Mouse (Mus musculus): ENCODE measurements at regions not wholly inside any gene's neighbourhood (a gene's known extent, or its start where the extent isn't known, plus 50 kb on each side); places are given as distances from the start of the nearest gene placed in this dataset.

DNA sequence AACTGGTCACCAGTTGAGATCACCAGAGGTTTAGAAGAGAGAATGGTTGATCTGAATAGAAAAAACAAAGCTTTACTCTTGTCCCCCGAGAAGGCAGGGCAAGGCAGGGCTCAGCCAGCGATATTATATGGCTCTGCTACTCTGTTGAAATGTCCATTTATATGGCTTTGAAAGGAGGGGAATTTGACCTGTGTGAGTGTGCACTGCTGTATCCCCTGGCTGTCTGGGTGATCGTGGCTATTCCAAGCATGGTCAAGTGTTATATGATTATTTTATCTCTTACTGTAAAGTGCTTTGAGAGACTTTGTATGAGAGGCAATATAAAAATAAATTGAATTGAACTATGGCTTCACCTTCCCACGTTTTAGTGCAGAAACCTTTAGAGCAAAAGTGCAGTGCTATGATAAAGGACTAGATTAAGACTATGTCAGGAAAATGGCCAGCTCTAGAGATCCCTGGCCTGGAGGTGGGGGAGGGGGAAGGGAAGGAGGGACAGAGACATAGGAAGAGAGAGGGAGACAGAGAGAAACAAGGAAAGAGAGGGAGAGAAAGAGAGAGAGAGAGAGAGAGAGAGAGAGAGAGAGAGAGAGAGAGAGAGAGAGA, 402.5 kb upstream of the Zeb2 start:
- TF ChIP-seq POLR2A (IDR thresholded peaks at IDR 0.05; ENCODE audit: borderline replicate concordance, low read depth, low read length) = no peak
- TF ChIP-seq CTCF (IDR thresholded peaks at IDR 0.05; ENCODE audit: low read depth, low read length) = no peak
- H3K4me1 ChIP-seq (ENCODE audit: control insufficient read depth, insufficient read depth, low read length) = no peaks in the 10 kb centered on the region
- H3K4me3 ChIP-seq (ENCODE audit: insufficient read depth, low read length) = no peak overlapping the region
- H3K27ac ChIP-seq (ENCODE audit: insufficient read depth, low read depth, low read length) = no peak overlapping the region

DNA sequence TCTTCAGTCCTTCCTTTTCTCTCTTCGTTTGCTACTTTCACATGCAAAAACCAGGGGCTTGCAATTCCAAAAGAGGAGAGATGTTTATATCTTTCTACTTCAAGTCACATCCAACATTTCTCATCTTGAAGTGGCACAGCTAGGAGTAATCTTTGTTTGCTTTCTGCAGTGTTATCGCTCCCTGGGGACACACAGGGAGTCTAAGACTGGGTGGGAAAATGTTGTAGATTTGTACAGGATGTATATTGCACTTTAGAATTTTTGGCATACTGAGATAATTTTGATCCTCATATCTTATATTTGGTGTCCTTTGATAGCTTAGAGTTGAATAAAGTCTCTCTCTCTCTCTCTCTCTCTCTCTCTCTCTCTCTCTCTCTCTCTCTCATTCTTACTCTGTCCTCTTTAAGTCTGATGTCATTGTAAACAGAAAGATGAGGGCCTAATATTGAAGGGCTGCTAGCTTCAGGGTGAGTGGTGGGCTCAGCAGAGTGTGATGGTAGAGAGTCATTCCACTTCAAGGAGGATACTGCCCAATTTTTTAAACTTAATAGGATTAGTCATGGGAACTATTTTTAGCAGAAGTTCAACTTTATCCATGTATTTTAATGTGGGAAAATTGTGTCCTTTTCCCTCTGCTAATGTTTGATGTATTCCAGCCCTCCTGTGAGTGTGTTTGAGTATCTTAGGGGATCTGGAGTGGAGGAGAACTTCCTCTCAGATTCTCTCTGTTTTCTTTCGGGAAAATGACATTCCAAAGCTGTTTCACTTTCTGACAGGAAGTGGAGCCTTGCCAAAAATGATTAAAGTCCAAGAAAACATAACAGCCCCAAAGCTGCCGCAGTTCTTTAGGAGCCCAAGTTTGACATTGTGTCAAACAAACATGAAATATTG, 397.3 kb upstream of the Zeb2 start:
- no peak overlapping the region for H3K27ac ChIP-seq (ENCODE audit: insufficient read depth, low read depth, low read length)

DNA sequence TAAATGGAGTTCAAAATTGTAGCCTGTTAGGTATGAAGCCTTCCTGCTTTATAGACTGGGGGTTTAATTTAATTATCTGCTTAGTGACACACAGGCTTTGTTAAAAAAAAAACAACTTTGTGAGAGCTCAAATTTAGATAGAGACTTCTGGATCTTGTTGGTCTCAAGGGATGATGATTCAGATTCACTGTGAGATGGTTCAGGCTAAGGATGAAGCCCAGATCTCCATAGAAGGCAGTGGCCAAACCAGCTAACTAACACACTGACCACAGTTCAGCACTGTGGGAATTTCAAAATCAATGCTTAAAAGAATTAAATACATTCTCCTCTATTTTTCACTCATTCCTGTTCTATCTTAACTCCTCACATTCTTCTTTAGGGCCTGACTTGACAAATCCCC, 395.7 kb upstream of the Zeb2 start:
- Histone ChIP-seq H3K27ac (ENCODE audit: insufficient read depth, low read depth, low read length) (no peak overlapping the region), H3K4me3 (ENCODE audit: insufficient read depth, low read length) (no peak overlapping the region), H3K4me1 (ENCODE audit: control insufficient read depth, insufficient read depth, low read length) (no peaks in the 10 kb centered on the region)
- TF ChIP-seq CTCF (IDR thresholded peaks at IDR 0.05; ENCODE audit: low read depth, low read length) = no peak
- TF ChIP-seq POLR2A (IDR thresholded peaks at IDR 0.05; ENCODE audit: borderline replicate concordance, low read depth, low read length) = no peak

More for the DNA sequence above, 397.3 kb upstream of the Zeb2 start:
- Histone ChIP-seq H3K4me3 (ENCODE audit: insufficient read depth, low read length) (no peak overlapping the region), H3K4me1 (ENCODE audit: control insufficient read depth, insufficient read depth, low read length) (no peaks in the 10 kb centered on the region)
- TF ChIP-seq POLR2A (IDR thresholded peaks at IDR 0.05; ENCODE audit: borderline replicate concordance, low read depth, low read length) = no peak
- TF ChIP-seq CTCF (IDR thresholded peaks at IDR 0.05; ENCODE audit: low read depth, low read length) = no peak

DNA sequence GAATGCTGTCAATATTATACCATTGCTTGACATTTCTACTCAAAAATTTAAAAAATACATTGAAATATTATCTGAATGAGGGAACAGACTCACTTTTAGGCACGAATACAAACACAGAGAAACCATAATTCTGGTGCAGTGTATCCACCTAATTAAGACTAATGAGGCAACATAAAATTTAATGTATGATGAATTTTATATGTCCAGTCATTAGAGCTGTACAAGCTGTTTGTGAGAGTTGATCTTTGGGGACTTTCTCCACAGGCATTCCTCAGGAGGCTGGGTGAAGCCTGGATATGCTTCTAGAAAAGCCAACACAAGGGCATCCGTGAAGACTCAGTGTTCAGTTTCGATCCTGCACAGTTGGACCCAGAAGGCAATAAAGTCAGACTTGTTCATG, 394.6 kb upstream of the Zeb2 start:
- Histone ChIP-seq H3K4me3 (ENCODE audit: insufficient read depth, low read length) (no peak overlapping the region), H3K27ac (ENCODE audit: insufficient read depth, low read depth, low read length) (no peak overlapping the region), H3K4me1 (ENCODE audit: control insufficient read depth, insufficient read depth, low read length) (no peaks in the 10 kb centered on the region)
- TF ChIP-seq POLR2A (IDR thresholded peaks at IDR 0.05; ENCODE audit: borderline replicate concordance, low read depth, low read length) (no peak), CTCF (IDR thresholded peaks at IDR 0.05; ENCODE audit: low read depth, low read length) (no peak)

DNA sequence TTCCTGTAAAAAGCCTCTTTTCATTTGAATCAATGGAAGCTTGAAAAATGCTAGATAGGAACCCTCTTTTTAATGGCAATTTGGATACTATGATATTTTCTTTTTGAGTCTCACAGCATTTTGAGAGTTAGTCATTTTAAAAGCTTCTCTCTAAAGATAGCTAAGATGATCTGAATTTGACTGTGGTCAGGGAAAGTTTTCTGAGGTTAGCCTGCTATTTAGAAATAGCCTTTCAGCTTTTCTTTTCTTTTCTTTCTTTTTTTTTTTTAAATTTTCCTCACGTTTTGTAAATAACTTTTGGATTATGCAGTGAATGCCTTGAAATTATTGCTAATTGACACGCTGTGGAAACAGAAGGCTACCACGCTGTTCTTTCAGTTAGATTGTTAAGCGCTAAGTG, 387.3 kb upstream of the Zeb2 start:
- no peak for TF ChIP-seq CTCF (IDR thresholded peaks at IDR 0.05; ENCODE audit: low read depth, low read length)
- TF ChIP-seq POLR2A (IDR thresholded peaks at IDR 0.05; ENCODE audit: borderline replicate concordance, low read depth, low read length) = no peak
- Histone ChIP-seq H3K27ac (ENCODE audit: insufficient read depth, low read depth, low read length) (no peak overlapping the region), H3K4me1 (ENCODE audit: control insufficient read depth, insufficient read depth, low read length) (no peaks in the 10 kb centered on the region), H3K4me3 (ENCODE audit: insufficient read depth, low read length) (no peak overlapping the region)

DNA sequence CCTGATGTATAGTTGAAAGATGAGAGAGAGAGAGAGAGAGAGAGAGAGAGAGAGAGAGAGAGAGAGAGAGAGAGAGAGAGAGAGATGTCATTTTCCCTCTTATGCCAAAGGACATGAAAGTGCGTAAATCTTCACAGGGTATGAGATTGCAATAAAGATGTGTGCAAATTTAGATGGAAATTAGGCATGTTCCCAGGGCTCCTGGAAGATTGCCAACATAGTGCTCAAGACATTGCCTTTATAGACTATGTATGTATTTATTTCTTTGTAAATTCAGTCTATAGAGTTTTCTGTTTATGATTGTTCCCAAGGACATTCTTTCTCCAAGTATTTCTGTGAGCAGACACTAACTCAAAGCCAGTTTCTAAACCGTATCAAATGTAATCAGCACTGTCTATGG, 376.5 kb upstream of the Zeb2 start:
- Histone ChIP-seq H3K4me3 (ENCODE audit: insufficient read depth, low read length) (no peak overlapping the region), H3K27ac (ENCODE audit: insufficient read depth, low read depth, low read length) (no peak overlapping the region), H3K4me1 (ENCODE audit: control insufficient read depth, insufficient read depth, low read length) (no peaks in the 10 kb centered on the region)
- TF ChIP-seq CTCF (IDR thresholded peaks at IDR 0.05; ENCODE audit: low read depth, low read length) (no peak), POLR2A (IDR thresholded peaks at IDR 0.05; ENCODE audit: borderline replicate concordance, low read depth, low read length) (no peak)

DNA sequence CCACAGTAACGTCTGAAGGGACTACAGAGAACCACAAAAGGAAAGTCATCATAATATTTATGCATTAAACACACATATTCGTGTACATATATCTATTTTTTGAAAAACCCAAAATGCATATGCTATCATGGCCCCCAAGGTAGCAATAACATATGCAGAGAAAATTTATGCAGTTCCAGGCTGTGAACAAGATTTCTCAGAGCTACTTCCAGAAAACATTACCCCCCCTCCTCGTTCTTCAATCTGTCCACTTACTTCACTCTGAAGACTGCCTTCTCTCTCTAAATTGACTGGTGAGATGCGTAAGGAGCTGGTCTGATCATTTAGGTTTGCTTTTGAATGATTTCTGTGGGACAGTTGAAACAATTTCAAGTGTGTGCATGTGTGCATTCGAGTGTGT, 369.3 kb upstream of the Zeb2 start:
- H3K4me3 ChIP-seq (ENCODE audit: insufficient read depth, low read length) = no peak overlapping the region
- H3K27ac ChIP-seq (ENCODE audit: insufficient read depth, low read depth, low read length) = no peak overlapping the region
- H3K4me1 ChIP-seq (ENCODE audit: control insufficient read depth, insufficient read depth, low read length) = no peaks in the 10 kb centered on the region
- TF ChIP-seq POLR2A (IDR thresholded peaks at IDR 0.05; ENCODE audit: borderline replicate concordance, low read depth, low read length) (no peak), CTCF (IDR thresholded peaks at IDR 0.05; ENCODE audit: low read depth, low read length) (no peak)

DNA sequence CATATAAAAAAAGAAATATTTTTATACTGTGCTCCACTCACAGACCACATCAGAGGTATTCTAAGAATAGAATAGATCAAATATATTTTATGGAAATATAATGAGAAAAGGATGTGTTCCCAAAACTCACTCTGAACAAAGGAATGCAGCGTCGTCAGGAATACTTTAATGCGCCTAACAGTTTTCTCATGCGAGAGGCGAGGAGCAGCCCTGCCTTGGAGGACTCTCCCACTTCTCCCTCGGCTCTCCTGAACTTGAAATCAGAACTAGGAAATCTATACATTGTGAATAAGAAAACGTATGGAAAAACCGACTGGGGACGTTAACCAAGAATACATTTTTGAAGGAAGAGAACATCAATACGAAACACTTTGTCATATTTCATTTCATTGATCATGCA, 368.3 kb upstream of the Zeb2 start:
- H3K4me1 ChIP-seq (ENCODE audit: control insufficient read depth, insufficient read depth, low read length) = peaks cover 2% of the 10 kb centered on the region; the same call in 1 of the 2 replicates
- no peak overlapping the region for H3K4me3 ChIP-seq (ENCODE audit: insufficient read depth, low read length)
- TF ChIP-seq POLR2A (IDR thresholded peaks at IDR 0.05; ENCODE audit: borderline replicate concordance, low read depth, low read length) (no peak), CTCF (IDR thresholded peaks at IDR 0.05; ENCODE audit: low read depth, low read length) (no peak)
- no peak overlapping the region for H3K27ac ChIP-seq (ENCODE audit: insufficient read depth, low read depth, low read length)

DNA sequence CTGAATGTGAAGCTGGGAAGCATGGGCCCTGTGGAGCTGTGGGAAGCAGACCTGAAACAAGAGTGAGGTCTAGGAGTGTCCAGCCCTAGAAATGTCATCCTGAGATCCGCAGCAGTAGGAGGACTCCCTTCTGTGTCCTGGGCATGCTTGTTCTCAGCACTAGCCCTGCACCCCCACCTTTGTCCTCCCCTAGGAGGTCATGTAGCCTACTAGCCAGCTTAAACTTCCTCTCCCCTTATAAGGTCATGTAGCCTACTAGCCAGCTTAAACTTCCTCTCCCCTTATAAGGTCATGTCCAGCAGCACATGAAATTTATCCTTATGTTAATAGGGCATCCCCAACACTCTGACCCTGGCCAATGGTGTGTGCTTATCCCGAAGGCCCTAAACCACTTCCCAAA, 363.5 kb upstream of the Zeb2 start:
- no peak overlapping the region for H3K27ac ChIP-seq (ENCODE audit: insufficient read depth, low read depth, low read length)
- no peak overlapping the region for H3K4me3 ChIP-seq (ENCODE audit: insufficient read depth, low read length)
- H3K4me1 ChIP-seq (ENCODE audit: control insufficient read depth, insufficient read depth, low read length) = peaks cover 3% of the 10 kb centered on the region; the same call in 1 of the 2 replicates
- TF ChIP-seq CTCF (IDR thresholded peaks at IDR 0.05; ENCODE audit: low read depth, low read length) = no peak
- no peak for TF ChIP-seq POLR2A (IDR thresholded peaks at IDR 0.05; ENCODE audit: borderline replicate concordance, low read depth, low read length)

DNA sequence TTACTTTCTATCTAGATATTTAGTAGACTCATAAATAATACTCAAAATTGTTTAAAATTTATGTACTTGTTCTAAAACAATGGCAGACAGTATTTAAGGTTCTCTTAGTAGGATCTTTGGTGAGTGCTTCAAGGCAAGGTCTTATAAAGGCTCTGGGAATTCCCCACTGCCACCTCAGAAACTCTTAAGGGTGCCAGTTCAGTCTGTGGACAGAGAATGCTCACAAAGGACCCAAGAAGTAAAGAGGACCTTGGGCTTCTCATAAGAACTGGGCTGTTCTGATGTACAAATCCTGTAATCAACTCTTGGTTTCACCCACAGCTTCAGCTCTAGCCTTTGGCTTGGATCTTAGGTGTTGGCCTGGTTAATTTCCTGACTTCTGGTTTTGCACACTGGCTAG, 358.8 kb upstream of the Zeb2 start:
- TF ChIP-seq CTCF (IDR thresholded peaks at IDR 0.05; ENCODE audit: low read depth, low read length) (no peak), POLR2A (IDR thresholded peaks at IDR 0.05; ENCODE audit: borderline replicate concordance, low read depth, low read length) (no peak)
- H3K4me3 ChIP-seq (ENCODE audit: insufficient read depth, low read length) = no peak overlapping the region
- no peak overlapping the region for H3K27ac ChIP-seq (ENCODE audit: insufficient read depth, low read depth, low read length)
- peaks cover 3% of the 10 kb centered on the region; the same call in 1 of the 2 replicates for H3K4me1 ChIP-seq (ENCODE audit: control insufficient read depth, insufficient read depth, low read length)

Measured in bone marrow macrophage, adult 2 months (primary cell).